Mouse (Mus musculus): ENCODE results near the gene Sorl1. TPM values are rescaled to one million over a fixed set of nuclear protein-coding genes. Genes with fewer than 3 reads are reported as not detected.

Gene Sorl1
- 0.50 TPM for polyA plus RNA-seq (2014; fragmentation: Illumina TruSeq; extraction: RNeasy Lipid Tissue Mini Kit (QIAGEN cat#74804); ENCODE audit: low read depth, low replicate concordance)

DNA sequence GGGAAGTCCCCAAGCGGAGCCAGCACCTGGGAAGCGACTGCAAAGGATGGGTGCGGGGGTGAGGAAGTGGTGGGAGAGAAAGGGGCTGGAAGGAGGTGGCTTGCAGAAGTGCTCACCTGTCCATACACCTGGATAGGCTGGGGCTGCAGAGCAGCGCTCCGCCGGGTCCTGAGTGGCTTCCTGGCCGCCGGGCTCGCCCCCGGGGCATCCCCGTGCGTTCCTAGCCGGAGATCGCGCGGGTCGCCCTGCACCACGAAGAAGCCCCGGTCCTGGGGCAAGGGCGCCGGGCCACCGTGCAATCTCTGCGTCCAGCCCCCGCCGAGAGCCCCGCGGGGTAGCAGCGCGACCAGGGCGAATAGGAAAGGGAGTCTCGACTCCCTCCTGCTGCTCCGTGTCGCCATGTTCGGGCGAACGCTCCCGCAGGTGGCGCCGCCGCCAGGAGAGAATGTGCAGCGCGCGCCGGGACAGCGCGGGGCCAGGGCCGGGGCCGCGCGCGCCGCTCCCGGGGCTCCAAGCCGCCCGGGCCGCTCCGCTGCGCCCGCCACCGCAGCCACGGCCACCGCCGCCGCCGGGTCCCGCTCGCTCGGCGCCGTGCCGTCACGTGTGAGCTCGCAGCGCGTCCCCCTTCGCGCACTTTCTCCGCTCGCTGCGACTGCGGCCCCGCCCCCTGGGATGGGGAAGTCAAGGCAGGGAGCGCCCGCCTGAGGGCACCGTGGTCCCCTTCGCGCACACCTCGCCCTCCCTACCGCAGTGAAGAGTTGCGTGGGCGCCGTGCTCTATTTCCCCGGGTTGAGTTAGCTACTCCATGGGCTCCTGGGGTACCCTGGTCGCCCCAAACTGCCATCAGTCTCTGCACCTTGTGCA, at the start of gene Sorl1:
Gene Sorl1 (minus strand): TSS at position 585 of the 864 bp plus-strand sequence.

Other genes with a start within 250 kb of the Sorl1 start
- 1,011 TPM for gene Sc5d, start 140.0 kb upstream of the Sorl1 start, polyA plus RNA-seq (2014; fragmentation: Illumina TruSeq; extraction: RNeasy Lipid Tissue Mini Kit (QIAGEN cat#74804); ENCODE audit: low read depth, low replicate concordance)